Mouse (Mus musculus) embryo, embryonic 10 days (tissue): ENCODE data around the gene Gm49673.
"Not testable (repeated sequence)": the region's sequence is repeated elsewhere in the genome, so short reads cannot be mapped to it uniquely, and the experiment has no call there.

Experiments
- DNase-seq: peaks from one replicate; pipeline ENCODE4 v3.0.0-alpha.2; 2015; ENCODE audit warnings: low spot score

Gene Gm49673

GRCm38 (mm10) chr17:8039916-8040635 lies 107.5 kb downstream of the Gm49673 start:
- DNase-seq: not testable (repeated sequence)

- not testable (repeated sequence) for DNase-seq
Measured at GRCm38 (mm10) chr17:8036976-8037375, 110.6 kb downstream of the Gm49673 start.
